Mouse (Mus musculus) lung, adult 18-20 months (tissue): ENCODE data around the gene Eva1c.
A peak's percentile ranks its signal among the peaks of the same experiment; 100 is the strongest.

ENCODE experiments used
- DNase-seq, 2 experiments: peaks; one replicate each; pipeline ENCODE4 v3.0.0; 2022; ENCODE audit warnings: mixed read lengths in 2 of 2

Gene Eva1c

GRCm38 (mm10) chr16:90869361-90869760 is 42.8 kb downstream of the Eva1c start:
- DNase-seq = peak in 1 of 2 experiments; percentile 31

GRCm38 (mm10) chr16:90872936-90873335 is 46.4 kb downstream of the Eva1c start:
- DNase-seq = no peak

- DNase-seq = no peak
Measured at GRCm38 (mm10) chr16:90874536-90874935, 48.0 kb downstream of the Eva1c start.

- peak in 1 of 2 experiments; percentile 45 for DNase-seq
Measured at GRCm38 (mm10) chr16:90878135-90878860, 51.8 kb downstream of the Eva1c start.

- DNase-seq = no peak
Measured at GRCm38 (mm10) chr16:90882501-90882977, 56.0 kb downstream of the Eva1c start.

GRCm38 (mm10) chr16:90885351-90885750 is 58.8 kb downstream of the Eva1c start:
- DNase-seq = no peak

GRCm38 (mm10) chr16:90885781-90886565 is 59.5 kb downstream of the Eva1c start:
- DNase-seq = peak; percentile 79

GRCm38 (mm10) chr16:90890683-90891082 is 64.2 kb downstream of the Eva1c start:
- no peak for DNase-seq

- peak in 1 of 2 experiments; percentile 32 for DNase-seq
Measured at GRCm38 (mm10) chr16:90891601-90892000, 65.1 kb downstream of the Eva1c start.

GRCm38 (mm10) chr16:90892081-90892480 is 65.6 kb downstream of the Eva1c start:
- DNase-seq = no peak

- no peak for DNase-seq
Measured at GRCm38 (mm10) chr16:90893019-90893418, 66.5 kb downstream of the Eva1c start.

- DNase-seq = no peak
Measured at GRCm38 (mm10) chr16:90893792-90894191, 67.3 kb downstream of the Eva1c start.

GRCm38 (mm10) chr16:90897651-90898050 is 71.1 kb downstream of the Eva1c start:
- peak in 1 of 2 experiments; percentile 28 for DNase-seq

- DNase-seq = no peak
Measured at GRCm38 (mm10) chr16:90899498-90899897, 73.0 kb downstream of the Eva1c start.

- DNase-seq = no peak
Measured at GRCm38 (mm10) chr16:90901364-90901763, 74.8 kb downstream of the Eva1c start.

GRCm38 (mm10) chr16:90903300-90903699 is 76.8 kb downstream of the Eva1c start:
- DNase-seq = no peak

GRCm38 (mm10) chr16:90907250-90907649 is 80.7 kb downstream of the Eva1c start:
- no peak for DNase-seq

GRCm38 (mm10) chr16:90910855-90911533 is 84.5 kb downstream of the Eva1c start:
- no peak for DNase-seq

GRCm38 (mm10) chr16:90911766-90912165 is 85.2 kb downstream of the Eva1c start:
- peak; percentile 24 to 60 for DNase-seq

GRCm38 (mm10) chr16:90916040-90916481 is 89.5 kb downstream of the Eva1c start:
- peak; percentile 41 to 43 for DNase-seq

- DNase-seq = no peak
Measured at GRCm38 (mm10) chr16:90917156-90917555, 90.6 kb downstream of the Eva1c start.

GRCm38 (mm10) chr16:90921471-90922159 is 95.1 kb downstream of the Eva1c start:
- DNase-seq = no peak
